Mouse (Mus musculus) embryonic facial prominence, embryonic 14.5 days (tissue): ENCODE results near the gene Gsk3b. TPM values are rescaled to one million over a fixed set of nuclear protein-coding genes. Genes with fewer than 3 reads are reported as not detected.
"Not testable (repeated sequence)": the region's sequence is repeated elsewhere in the genome, so short reads cannot be mapped to it uniquely, and the experiment has no call there.

Experiments used
- ATAC-seq: fragments of 200-750 bp; cut with Nextera tagmentation; 2 replicates; pipeline ENCODE4 v1.8.0; 2017; ENCODE audit warnings: low read depth, moderate number of reproducible peaks, moderate TSS enrichment
- DNase-seq: peaks from one replicate; pipeline ENCODE4 v3.0.0-alpha.2; 2015; ENCODE audit warnings: low spot score
- H3K27ac ChIP-seq: fragments of 300-500 bp; sonication (generic); replicated peaks from 2 replicates; pipeline ENCODE4 v1.5.1; 2014; ENCODE audit warnings: low read depth, mild to moderate bottlenecking, low read length, moderate library complexity
- H3K27me3 ChIP-seq: fragments of 300-500 bp; sonication (generic); replicated peaks from 2 replicates; pipeline ENCODE4 v1.6.1; 2014; ENCODE audit warnings: low read length; ENCODE audit not compliant: control insufficient read depth, insufficient read depth
- H3K36me3 ChIP-seq: fragments of 300-500 bp; sonication (generic); 2 replicates; pipeline ENCODE4 v1.6.1; 2014; ENCODE audit warnings: low read length, mixed read lengths; ENCODE audit not compliant: control insufficient read depth, insufficient read depth
- H3K4me1 ChIP-seq: fragments of 300-500 bp; sonication (generic); 2 replicates; pipeline ENCODE4 v1.6.1; 2014; ENCODE audit warnings: antibody characterized with exemption, low read length; ENCODE audit not compliant: control insufficient read depth, insufficient read depth
- H3K4me2 ChIP-seq: fragments of 300-500 bp; sonication (generic); 2 replicates; pipeline ENCODE4 v1.6.1; 2014; ENCODE audit warnings: low read depth, mild to moderate bottlenecking, low read length, moderate library complexity, mixed read lengths
- H3K4me3 ChIP-seq: fragments of 300-500 bp; sonication (generic); 2 replicates; pipeline ENCODE4 v1.5.1; 2014; ENCODE audit warnings: low read depth, mild to moderate bottlenecking, low read length
- H3K9ac ChIP-seq: fragments of 300-500 bp; sonication (generic); 2 replicates; pipeline ENCODE4 v1.6.1; 2014; ENCODE audit warnings: low read depth, mild to moderate bottlenecking, low read length, moderate library complexity, mixed read lengths
- H3K9me3 ChIP-seq: fragments of 300-500 bp; sonication (generic); 2 replicates; pipeline ENCODE4 v1.6.1; 2016; ENCODE audit warnings: low read length; ENCODE audit not compliant: control insufficient read depth
- WGBS: fragments of 180-500 bp; shearing (Covaris S2); extraction: QIAGEN DNeasy Blood & Tissue Kit; methylation state at CpG from one replicate; pipeline ENCODE4 v1.1.7; 2014; 5-methylcytosine and 5-hydroxymethylcytosine counted together
- polyA plus RNA-seq: library from polyadenylated mRNA; unstranded; fragments of >200 nt; fragmentation: Nextera tagmentation; extraction: Ambion mirVana; gene quantifications from 2 replicates; pipeline ENCODE4 v1.2.1, GENCODE M21; 2014

Gsk3b gene
- polyA plus RNA-seq, result 54.2 and 60.3 TPM in 2 replicates

- WGBS, result under 1% methylated on average over 52 of the region's 69 CpGs
- Histone ChIP-seq H3K36me3 (no peaks in the 10 kb centered on the region), H3K27me3 (no peaks in the 10 kb centered on the region), H3K9ac (peak within 1 kb of the TSS; percentile 97), H3K4me3 (peak within 1 kb of the TSS; percentile 93), H3K9me3 (no peaks in the 10 kb centered on the region), H3K27ac (peak within 1 kb of the TSS; percentile 100), H3K4me1 (peaks cover 14% of the 10 kb centered on the region), H3K4me2 (peak within 1 kb of the TSS; percentile 79)
- ATAC-seq (peak; percentile 94), DNase-seq (peak; percentile 100)
These were observed at the start of gene Gsk3b for GRCm38 (mm10) chr16:38088629-38089446. Gene Gsk3b (plus strand): TSS chr16:38089001.

GRCm38 (mm10) chr16:38042160-38042559 lies 46.6 kb upstream of the Gsk3b start:
- no peak overlapping the region for H3K4me3 ChIP-seq
- no peak overlapping the region for H3K4me2 ChIP-seq
- H3K9ac ChIP-seq, result no peak overlapping the region
- H3K36me3 ChIP-seq, result no peaks in the 10 kb centered on the region
- H3K4me1 ChIP-seq, result no peaks in the 10 kb centered on the region
- WGBS, result 73% methylated on average over 1 of the region's 1 CpGs
- H3K27me3 ChIP-seq, result no peaks in the 10 kb centered on the region
- no peak overlapping the region for H3K27ac ChIP-seq
- ATAC-seq (no peak), DNase-seq (no peak)
- no peaks in the 10 kb centered on the region for H3K9me3 ChIP-seq

GRCm38 (mm10) chr16:38044551-38044950 lies 44.2 kb upstream of the Gsk3b start:
- ATAC-seq (no peak), DNase-seq (peak; percentile 44)
- Histone ChIP-seq H3K36me3 (no peaks in the 10 kb centered on the region), H3K27me3 (no peaks in the 10 kb centered on the region), H3K4me3 (no peak overlapping the region), H3K4me1 (no peaks in the 10 kb centered on the region; the same call in 1 of the 2 replicates), H3K27ac (no peak overlapping the region), H3K4me2 (no peak overlapping the region), H3K9me3 (no peaks in the 10 kb centered on the region), H3K9ac (no peak overlapping the region)
- 71% methylated on average over 5 of the region's 5 CpGs for WGBS

- no peak overlapping the region for H3K9ac ChIP-seq
- peak overlapping the region; percentile 34 for H3K4me2 ChIP-seq
- H3K36me3 ChIP-seq, result no peaks in the 10 kb centered on the region
- H3K27me3 ChIP-seq, result no peaks in the 10 kb centered on the region
- H3K4me1 ChIP-seq, result no peaks in the 10 kb centered on the region; the same call in 1 of the 2 replicates
- no peak overlapping the region for H3K4me3 ChIP-seq
- H3K9me3 ChIP-seq, result no peaks in the 10 kb centered on the region
- 52% methylated on average over 23 of the region's 23 CpGs for WGBS
- H3K27ac ChIP-seq, result no peak overlapping the region
- no peak for ATAC-seq
- DNase-seq, result peak; percentile 40
These were observed 40.8 kb upstream of the Gsk3b start for GRCm38 (mm10) chr16:38047781-38048558.

GRCm38 (mm10) chr16:38057898-38058297 lies 30.9 kb upstream of the Gsk3b start:
- WGBS, result 81% methylated on average over 1 of the region's 1 CpGs
- H3K9ac ChIP-seq, result no peak overlapping the region
- H3K36me3 ChIP-seq, result no peaks in the 10 kb centered on the region
- DNase-seq (no peak), ATAC-seq (no peak)
- H3K4me1 ChIP-seq, result no peaks in the 10 kb centered on the region
- H3K27ac ChIP-seq, result no peak overlapping the region
- no peak overlapping the region for H3K4me3 ChIP-seq
- H3K9me3 ChIP-seq, result no peaks in the 10 kb centered on the region
- no peaks in the 10 kb centered on the region for H3K27me3 ChIP-seq
- H3K4me2 ChIP-seq, result no peak overlapping the region

GRCm38 (mm10) chr16:38058836-38059235 lies 30.0 kb upstream of the Gsk3b start:
- DNase-seq (no peak), ATAC-seq (no peak)
- Histone ChIP-seq H3K4me2 (no peak overlapping the region), H3K36me3 (no peaks in the 10 kb centered on the region), H3K4me1 (no peaks in the 10 kb centered on the region), H3K9ac (no peak overlapping the region), H3K4me3 (no peak overlapping the region), H3K27me3 (no peaks in the 10 kb centered on the region), H3K27ac (no peak overlapping the region), H3K9me3 (no peaks in the 10 kb centered on the region)
- WGBS, result 84% methylated on average over 3 of the region's 3 CpGs

GRCm38 (mm10) chr16:38059631-38060030 lies 29.2 kb upstream of the Gsk3b start:
- H3K9me3 ChIP-seq, result no peaks in the 10 kb centered on the region
- no peaks in the 10 kb centered on the region for H3K27me3 ChIP-seq
- H3K4me2 ChIP-seq, result no peak overlapping the region
- no peak overlapping the region for H3K9ac ChIP-seq
- ATAC-seq (no peak), DNase-seq (no peak)
- H3K4me3 ChIP-seq, result no peak overlapping the region
- H3K4me1 ChIP-seq, result no peaks in the 10 kb centered on the region
- 68% methylated on average over 4 of the region's 4 CpGs for WGBS
- no peaks in the 10 kb centered on the region for H3K36me3 ChIP-seq
- no peak overlapping the region for H3K27ac ChIP-seq

- 79% methylated on average over 1 of the region's 5 CpGs for WGBS
- not testable (repeated sequence) for H3K4me2 ChIP-seq, H3K27me3 ChIP-seq, H3K36me3 ChIP-seq, H3K4me1 ChIP-seq, H3K27ac ChIP-seq, H3K4me3 ChIP-seq, H3K9ac ChIP-seq
- H3K9me3 ChIP-seq, result peaks cover 22% of the 10 kb centered on the region
- ATAC-seq, result peak; percentile 57; the same call in 1 of the 2 replicates
- peak; percentile 67 for DNase-seq
These were observed 14.8 kb upstream of the Gsk3b start for GRCm38 (mm10) chr16:38073859-38074631.
